Mouse (Mus musculus) neural tube, embryonic 14.5 days (tissue): ENCODE measurements at regions not wholly inside any gene's neighbourhood (a gene's known extent, or its start where the extent isn't known, plus 50 kb on each side); places are given as distances from the start of the nearest gene placed in this dataset.
"Not testable (repeated sequence)": the region's sequence is repeated elsewhere in the genome, so short reads cannot be mapped to it uniquely, and the experiment has no call there.

Source experiments
- ATAC-seq: fragments of 200-750 bp; cut with Nextera tagmentation; 2 replicates; pipeline ENCODE4 v1.8.0; 2017; ENCODE audit warnings: low read depth, mild to moderate bottlenecking, moderate TSS enrichment, moderate library complexity
- H3K27ac ChIP-seq: fragments of 300-500 bp; sonication (generic); 2 replicates; pipeline ENCODE4 v1.5.1; 2014; ENCODE audit warnings: low read depth, mild to moderate bottlenecking, control low read depth, low read length, moderate library complexity, mixed read lengths
- H3K27me3 ChIP-seq: fragments of 300-500 bp; sonication (generic); 2 replicates; pipeline ENCODE4 v1.6.1; 2014; ENCODE audit warnings: low read length; ENCODE audit not compliant: control insufficient read depth, insufficient read depth
- H3K36me3 ChIP-seq: fragments of 300-500 bp; sonication (generic); 2 replicates; pipeline ENCODE4 v1.6.1; 2014; ENCODE audit warnings: low read length, mixed read lengths; ENCODE audit not compliant: control insufficient read depth, insufficient read depth
- H3K4me1 ChIP-seq: fragments of 300-500 bp; sonication (generic); 2 replicates; pipeline ENCODE4 v1.6.1; 2014; ENCODE audit warnings: low read length; ENCODE audit not compliant: control insufficient read depth, insufficient read depth
- H3K4me2 ChIP-seq: fragments of 300-500 bp; sonication (generic); 2 replicates; pipeline ENCODE4 v1.6.1; 2014; ENCODE audit warnings: mild to moderate bottlenecking, low read depth, low read length, control low read depth
- H3K4me3 ChIP-seq: fragments of 300-500 bp; sonication (generic); 2 replicates; pipeline ENCODE4 v1.5.1; 2014; ENCODE audit warnings: low read depth, low read length, control low read depth, mixed read lengths
- H3K9ac ChIP-seq: fragments of 300-500 bp; sonication (generic); replicated peaks from 2 replicates; pipeline ENCODE4 v1.6.1; 2014; ENCODE audit warnings: low read depth, mild to moderate bottlenecking, control low read depth, low read length, mixed read lengths
- H3K9me3 ChIP-seq: fragments of 300-500 bp; sonication (generic); 2 replicates; pipeline ENCODE4 v1.6.1; 2016; ENCODE audit warnings: low read length; ENCODE audit not compliant: control insufficient read depth
- WGBS: fragments of 180-500 bp; shearing (Covaris S2); extraction: QIAGEN DNeasy Blood & Tissue Kit; methylation state at CpG from one replicate; pipeline ENCODE4 v1.1.7; 2014; 5-methylcytosine and 5-hydroxymethylcytosine counted together

DNA sequence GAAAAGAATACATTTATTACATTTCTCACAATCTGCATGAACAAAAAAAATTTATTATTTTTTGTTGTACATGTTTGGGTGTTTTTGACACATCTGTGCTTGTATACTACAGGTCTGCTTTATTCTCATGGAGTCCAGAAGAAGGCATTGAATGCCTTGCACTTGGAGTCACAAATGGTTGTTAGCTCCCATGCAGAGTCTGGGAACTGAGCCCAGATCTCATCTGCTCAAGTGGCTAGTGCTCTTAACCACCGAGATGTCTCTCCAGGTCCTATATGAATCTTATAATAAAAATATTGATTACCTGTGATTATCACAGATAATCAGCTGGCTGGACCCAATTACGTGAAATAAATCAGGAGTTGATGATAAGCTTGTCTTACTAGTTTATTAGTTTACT, 417.2 kb downstream of the Edem1 start:
- no peaks in the 10 kb centered on the region for H3K27me3 ChIP-seq
- no peak overlapping the region for H3K4me2 ChIP-seq
- H3K36me3 ChIP-seq = no peaks in the 10 kb centered on the region
- ATAC-seq = no peak
- no peak overlapping the region for H3K27ac ChIP-seq
- H3K9me3 ChIP-seq = no peaks in the 10 kb centered on the region
- WGBS = 78% methylated on average over 2 of the region's 2 CpGs
- no peak overlapping the region for H3K4me3 ChIP-seq
- no peaks in the 10 kb centered on the region for H3K4me1 ChIP-seq
- H3K9ac ChIP-seq = no peak overlapping the region

DNA sequence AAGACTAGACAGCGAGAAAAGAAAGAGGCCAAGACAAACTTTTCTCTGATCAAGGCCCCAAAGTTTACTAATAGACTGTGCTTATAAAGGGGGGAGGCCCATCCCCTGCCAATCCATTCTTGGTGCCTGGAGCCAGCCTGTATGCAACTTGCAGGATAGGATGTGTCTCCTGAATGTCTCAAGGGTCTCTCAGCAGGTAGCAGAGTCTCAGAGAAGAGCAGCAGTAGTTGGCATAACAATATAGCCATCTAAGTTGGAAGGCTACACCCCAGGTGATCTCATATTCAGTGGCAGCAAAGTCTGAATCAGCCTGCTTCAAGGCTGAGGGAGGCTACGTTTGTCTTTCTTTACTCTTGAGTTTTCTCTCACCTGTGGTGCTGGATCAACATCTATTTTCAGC, 418.1 kb downstream of the Edem1 start:
- ATAC-seq, H3K4me1 ChIP-seq, H3K9me3 ChIP-seq, H3K4me3 ChIP-seq, H3K27me3 ChIP-seq, H3K9ac ChIP-seq, H3K36me3 ChIP-seq, H3K4me2 ChIP-seq, H3K27ac ChIP-seq: not testable (repeated sequence)
- 40% methylated on average over 2 of the region's 2 CpGs for WGBS
